Mouse (Mus musculus): ENCODE measurements around the gene Lgals1. TPM values are rescaled to one million over a fixed set of nuclear protein-coding genes. Genes with fewer than 3 reads are reported as not detected.

Gene Lgals1
- total and polyA plus RNA-seq, 3 experiments = 637 to 805 (median 735) TPM

GRCm38 (mm10) chr15:78947657-78948056, 21.1 kb downstream of the Lgals1 start, which contains the start of gene Triobp:
Triobp (plus strand) TSS chr15:78947724.
- Histone ChIP-seq H3K4me1 (ENCODE audit: control insufficient read depth in 1 of 2, insufficient read depth in 2 of 2) (peaks cover 0 to 4% of the 10 kb centered on the region in 2 experiments; a peak in 2 of 4 replicates), H3K9ac (ENCODE audit: insufficient read depth, low read depth) (0 out of 2 replicates have a peak within 1 kb of the TSS, but pooled peaks have one; percentile 15), H3K36me3 (replicated peaks in 1 of 2; ENCODE audit: control insufficient read depth in 1 of 2, insufficient read depth in 1 of 2, low read length in 1 of 2) (peaks cover 0 to 7% of the 10 kb centered on the region in 2 experiments), H3K79me2 (replicated peaks; ENCODE audit: control insufficient read depth, extremely low read depth, insufficient read depth, poor library complexity, severe bottlenecking) (no peaks in the 10 kb centered on the region), H3K4me3 (replicated peaks in 1 of 3; ENCODE audit: low read depth in 2 of 3, low read length in 2 of 3, poor library complexity in 1 of 3) (peak within 1 kb of the TSS in 2 of 3 experiments; percentile 36 to 58), H3K27ac (ENCODE audit: insufficient read depth, low read depth) (no peak within 1 kb of the TSS), H3K9me3 (replicated peaks; ENCODE audit: low read length) (no peaks in the 10 kb centered on the region), H3K4me2 (ENCODE audit: insufficient read depth, low read depth, poor library complexity, severe bottlenecking) (peak within 1 kb of the TSS; percentile 96), H3K27me3 (replicated peaks) (peaks cover 2% of the 10 kb centered on the region)
- in situ Hi-C loops (cut with MboI; ENCODE audit: low pct_ligation_motif_present, low pct_unique_long_range_greater_than_20kb, low sequenced_read_pairs) = loop anchor here (5.0 kb wide), 1 partner anchor 40 kb away; no protein-coding TSS in a partner anchor
- TF ChIP-seq RCOR1 (conservative IDR thresholded peaks at IDR 0.05; ENCODE audit: low read depth, low read length) (no peak), TCF12 (IDR thresholded peaks at IDR 0.05; ENCODE audit: low read depth, low read length) (peak; percentile 53; the same call in 1 of the 2 replicates), ZKSCAN1 (IDR thresholded peaks at IDR 0.05; ENCODE audit: borderline replicate concordance, low read depth, low read length) (no peak), CHD1 (IDR thresholded peaks at IDR 0.05; ENCODE audit: low read depth, low read length) (no peak), GABPA (IDR thresholded peaks at IDR 0.05; ENCODE audit: insufficient replicate concordance, low read depth, low read length) (no peak), PAX5 (IDR thresholded peaks at IDR 0.05; ENCODE audit: low read length) (no peak), MAZ (IDR thresholded peaks at IDR 0.05; ENCODE audit: low read depth, low read length) (no peak), ZMIZ1 (IDR thresholded peaks at IDR 0.05; ENCODE audit: low read depth, low read length) (no peak), UBTF (IDR thresholded peaks at IDR 0.05; ENCODE audit: low read depth, low read length) (no peak), ELF1 (IDR thresholded peaks at IDR 0.05; ENCODE audit: low read depth, low read length) (no peak), EP300 (IDR thresholded peaks at IDR 0.05; ENCODE audit: low read length) (no peak), NRF1 (IDR thresholded peaks at IDR 0.05; ENCODE audit: low read depth, low read length) (peak; percentile 41; the same call in 1 of the 2 replicates), MEF2A (IDR thresholded peaks at IDR 0.05; ENCODE audit: borderline replicate concordance, low read depth, low read length) (no peak), NELFE (IDR thresholded peaks at IDR 0.05; ENCODE audit: low read depth, low read length) (no peak), POLR2A (IDR thresholded peaks at IDR 0.05; ENCODE audit: low read depth, low read length) (peak; percentile 72), MAX (IDR thresholded peaks at IDR 0.05; ENCODE audit: low read length) (peak; percentile 63), MXI1 (IDR thresholded peaks at IDR 0.05; ENCODE audit: low read depth, low read length) (peak; percentile 81), SIN3A (IDR thresholded peaks at IDR 0.05; ENCODE audit: low read length) (no peak; the same call in 1 of the 2 replicates), MYC (IDR thresholded peaks at IDR 0.05; ENCODE audit: low read depth, low read length) (no peak), BHLHE40 (IDR thresholded peaks at IDR 0.05; ENCODE audit: low read depth, low read length) (peak; percentile 87), ZC3H11A (IDR thresholded peaks at IDR 0.05; ENCODE audit: low read depth, low read length) (no peak), JUN (IDR thresholded peaks at IDR 0.05; ENCODE audit: insufficient read depth, low read depth, low read length) (no peak), ZNF384 (IDR thresholded peaks at IDR 0.05; ENCODE audit: low read depth, low read length) (no peak), E2F4 (IDR thresholded peaks at IDR 0.05; ENCODE audit: insufficient replicate concordance, low read depth, low read length) (no peak), CHD2 (IDR thresholded peaks at IDR 0.05; ENCODE audit: low read length) (no peak), USF2 (conservative IDR thresholded peaks at IDR 0.05; ENCODE audit: low read depth, low read length) (no peak), MAFK (IDR thresholded peaks at IDR 0.05; ENCODE audit: insufficient replicate concordance, low read length) (no peak), IRF4 (IDR thresholded peaks at IDR 0.05; ENCODE audit: low read depth, low read length) (no peak), KAT2A (IDR thresholded peaks at IDR 0.05; ENCODE audit: insufficient replicate concordance, low read length) (no peak), RAD21 (IDR thresholded peaks at IDR 0.05; ENCODE audit: low read depth, low read length) (no peak), SMC3 (IDR thresholded peaks at IDR 0.05; ENCODE audit: low read depth, low read length) (no peak), USF1 (IDR thresholded peaks at IDR 0.05; ENCODE audit: low read depth, low read length) (no peak), CTCF (conservative IDR thresholded peaks at IDR 0.05 in 1 of 2, IDR thresholded peaks at IDR 0.05 in 1 of 2; ENCODE audit: low read depth in 2 of 2, low read length in 2 of 2) (no peak), HCFC1 (IDR thresholded peaks at IDR 0.05; ENCODE audit: low read depth, low read length) (no peak), TBP (conservative IDR thresholded peaks at IDR 0.05; ENCODE audit: low read depth, low read length) (no peak), ETS1 (conservative IDR thresholded peaks at IDR 0.05; ENCODE audit: low read depth, low read length) (no peak), JUND (conservative IDR thresholded peaks at IDR 0.05; ENCODE audit: low read depth, low read length) (no peak), POLR2AphosphoS2 (IDR thresholded peaks at IDR 0.05; ENCODE audit: low read depth, low read length) (no peak)
- dilution Hi-C loops (cut with MboI; ENCODE audit: extremely low pct_ligation_motif_present, extremely low pct_unique_long_range_greater_than_20kb, low sequenced_read_pairs) = no loop called here
- DNase-seq (ENCODE audit: extremely low read depth) = no peak

Data from CH12.LX (cell line).